Mouse (Mus musculus): ENCODE results near the gene Plcb1. TPM values are rescaled to one million over a fixed set of nuclear protein-coding genes. Genes with fewer than 3 reads are reported as not detected.

The Plcb1 gene
- polyA plus RNA-seq, 1 experiment from 2014 or later, result 7.5 TPM

GRCm38 (mm10) chr2:134896196-134896595, 110.3 kb downstream of the Plcb1 start:
- Histone ChIP-seq H3K4me3 (no peak overlapping the region), H3K9me3 (no peaks in the 10 kb centered on the region), H3K4me1 (no peaks in the 10 kb centered on the region), H3K27ac (no peak overlapping the region), H3K36me3 (no peaks in the 10 kb centered on the region), H3K27me3 (ENCODE audit: insufficient read depth, poor library complexity, severe bottlenecking) (no peaks in the 10 kb centered on the region)
- DNase-seq (ENCODE audit: low spot score), result no peak
- WGBS, result 82% methylated on average over 3 of the region's 3 CpGs

DNA sequence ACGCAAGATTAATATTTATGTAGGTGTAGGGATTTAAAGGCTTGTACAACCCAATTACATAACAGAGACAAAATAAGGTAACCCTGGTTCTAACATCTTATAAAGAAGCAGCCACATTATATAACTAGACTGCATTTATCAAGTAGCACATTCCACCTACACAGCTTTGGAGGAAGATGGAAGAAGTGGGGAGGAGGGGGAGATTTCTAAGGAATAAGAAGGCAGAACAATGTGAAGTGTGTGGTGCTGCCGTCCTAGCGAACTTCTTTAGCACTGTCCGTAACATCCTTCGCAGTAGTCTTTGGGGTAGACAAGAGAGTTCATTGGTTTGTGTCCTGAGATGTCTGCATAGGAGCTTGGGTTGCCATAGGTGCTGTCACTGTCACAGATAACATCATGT, 111.2 kb downstream of the Plcb1 start:
- no peak for DNase-seq (ENCODE audit: low spot score)
- WGBS, result 84% methylated on average over 5 of the region's 5 CpGs
- no peak overlapping the region for H3K27ac ChIP-seq
- no peaks in the 10 kb centered on the region for H3K36me3 ChIP-seq
- no peaks in the 10 kb centered on the region for H3K9me3 ChIP-seq
- no peaks in the 10 kb centered on the region for H3K4me1 ChIP-seq
- H3K4me3 ChIP-seq, result no peak overlapping the region
- no peaks in the 10 kb centered on the region for H3K27me3 ChIP-seq (ENCODE audit: insufficient read depth, poor library complexity, severe bottlenecking)

GRCm38 (mm10) chr2:134901521-134901920, 115.7 kb downstream of the Plcb1 start:
- no peaks in the 10 kb centered on the region for H3K27me3 ChIP-seq (ENCODE audit: insufficient read depth, poor library complexity, severe bottlenecking)
- H3K9me3 ChIP-seq, result no peaks in the 10 kb centered on the region
- WGBS, result 81% methylated on average over 2 of the region's 2 CpGs
- H3K36me3 ChIP-seq, result no peaks in the 10 kb centered on the region
- H3K27ac ChIP-seq, result no peak overlapping the region
- H3K4me1 ChIP-seq, result no peaks in the 10 kb centered on the region
- no peak for DNase-seq (ENCODE audit: low spot score)
- no peak overlapping the region for H3K4me3 ChIP-seq

DNA sequence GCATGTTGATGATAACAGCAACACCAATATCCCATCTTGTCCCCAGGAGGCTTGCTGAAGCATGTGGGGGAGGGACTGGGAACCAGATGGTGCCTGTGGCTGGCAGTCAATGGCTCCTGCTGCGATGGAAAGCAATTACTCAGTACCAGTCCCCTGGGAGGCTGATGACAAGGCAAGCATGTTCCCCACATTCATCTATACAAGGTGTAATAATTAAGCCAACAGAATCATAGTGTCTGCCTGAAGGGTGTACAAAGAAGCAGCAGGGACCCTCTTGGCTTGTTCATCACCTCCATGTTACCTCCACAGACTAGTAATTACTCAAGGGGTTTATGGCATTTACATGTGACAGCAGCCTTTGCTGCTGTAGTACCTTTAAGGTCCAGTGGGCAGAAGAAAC, 125.0 kb downstream of the Plcb1 start:
- no peak overlapping the region for H3K27ac ChIP-seq
- 0 out of 2 replicates have a peak, but pooled peaks cover 4% of the 10 kb centered on the region for H3K4me1 ChIP-seq
- no peak overlapping the region for H3K4me3 ChIP-seq
- H3K36me3 ChIP-seq, result no peaks in the 10 kb centered on the region
- WGBS, result 72% methylated on average over 1 of the region's 1 CpGs
- no peak for DNase-seq (ENCODE audit: low spot score)
- no peaks in the 10 kb centered on the region for H3K9me3 ChIP-seq
- H3K27me3 ChIP-seq (ENCODE audit: insufficient read depth, poor library complexity, severe bottlenecking), result no peaks in the 10 kb centered on the region

GRCm38 (mm10) chr2:134911360-134911759, 125.5 kb downstream of the Plcb1 start:
- H3K27me3 ChIP-seq (ENCODE audit: insufficient read depth, poor library complexity, severe bottlenecking), result no peaks in the 10 kb centered on the region
- no peak for DNase-seq (ENCODE audit: low spot score)

GRCm38 (mm10) chr2:134912616-134913015, 126.7 kb downstream of the Plcb1 start:
- 73% methylated on average over 2 of the region's 2 CpGs for WGBS
- no peaks in the 10 kb centered on the region for H3K9me3 ChIP-seq

More at GRCm38 (mm10) chr2:134911360-134911759, 125.5 kb downstream of the Plcb1 start:
- H3K4me1 ChIP-seq, result 0 out of 2 replicates have a peak, but pooled peaks cover 4% of the 10 kb centered on the region
- no peaks in the 10 kb centered on the region for H3K36me3 ChIP-seq
- 83% methylated on average over 6 of the region's 6 CpGs for WGBS
- H3K4me3 ChIP-seq, result no peak overlapping the region
- no peak overlapping the region for H3K27ac ChIP-seq
- H3K9me3 ChIP-seq, result no peaks in the 10 kb centered on the region

GRCm38 (mm10) chr2:134913542-134913941, 127.7 kb downstream of the Plcb1 start:
- WGBS, result 85% methylated on average over 3 of the region's 3 CpGs

More at GRCm38 (mm10) chr2:134912616-134913015, 126.7 kb downstream of the Plcb1 start:
- no peaks in the 10 kb centered on the region for H3K36me3 ChIP-seq
- H3K27me3 ChIP-seq (ENCODE audit: insufficient read depth, poor library complexity, severe bottlenecking), result no peaks in the 10 kb centered on the region
- no peak for DNase-seq (ENCODE audit: low spot score)
- no peak overlapping the region for H3K27ac ChIP-seq
- H3K4me1 ChIP-seq, result 0 out of 2 replicates have a peak, but pooled peaks cover 4% of the 10 kb centered on the region
- no peak overlapping the region for H3K4me3 ChIP-seq

DNA sequence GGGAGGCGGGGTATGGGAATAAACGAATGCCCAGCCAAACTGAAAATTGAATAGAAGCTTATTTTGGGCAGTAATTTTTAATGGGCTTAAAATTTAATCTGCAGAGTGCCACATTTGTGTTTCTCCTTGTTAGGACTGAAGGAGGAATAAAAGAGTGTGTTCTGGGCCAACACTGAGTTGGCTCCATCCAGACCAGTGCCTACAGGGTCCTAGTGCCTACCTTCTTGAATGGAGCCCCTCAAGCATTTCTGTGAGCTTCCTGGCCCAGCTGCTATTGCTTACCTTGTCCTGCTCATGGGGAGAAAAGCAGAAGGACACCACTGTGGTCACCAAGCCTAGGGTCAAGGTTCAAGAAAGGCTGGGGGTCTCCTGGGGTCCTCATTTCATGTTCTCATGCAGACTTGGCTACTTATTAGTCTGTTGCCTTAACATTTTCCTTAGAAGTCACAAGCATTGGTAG, 128.3 kb downstream of the Plcb1 start:
- H3K4me1 ChIP-seq, result 0 out of 2 replicates have a peak, but pooled peaks cover 4% of the 10 kb centered on the region
- no peak overlapping the region for H3K27ac ChIP-seq
- H3K4me3 ChIP-seq, result no peak overlapping the region
- H3K9me3 ChIP-seq, result no peaks in the 10 kb centered on the region
- DNase-seq (ENCODE audit: low spot score), result no peak
- no peaks in the 10 kb centered on the region for H3K36me3 ChIP-seq
- WGBS, result 94% methylated on average over 2 of the region's 2 CpGs
- H3K27me3 ChIP-seq (ENCODE audit: insufficient read depth, poor library complexity, severe bottlenecking), result no peaks in the 10 kb centered on the region

More at GRCm38 (mm10) chr2:134913542-134913941, 127.7 kb downstream of the Plcb1 start:
- Histone ChIP-seq H3K9me3 (no peaks in the 10 kb centered on the region), H3K27ac (no peak overlapping the region), H3K4me1 (0 out of 2 replicates have a peak, but pooled peaks cover 4% of the 10 kb centered on the region), H3K36me3 (no peaks in the 10 kb centered on the region), H3K27me3 (ENCODE audit: insufficient read depth, poor library complexity, severe bottlenecking) (no peaks in the 10 kb centered on the region), H3K4me3 (no peak overlapping the region)
- DNase-seq (ENCODE audit: low spot score), result no peak

GRCm38 (mm10) chr2:134915035-134915434, 129.2 kb downstream of the Plcb1 start:
- no peaks in the 10 kb centered on the region for H3K27me3 ChIP-seq (ENCODE audit: insufficient read depth, poor library complexity, severe bottlenecking)
- no peaks in the 10 kb centered on the region for H3K36me3 ChIP-seq
- H3K9me3 ChIP-seq, result no peaks in the 10 kb centered on the region
- 0 out of 2 replicates have a peak, but pooled peaks cover 4% of the 10 kb centered on the region for H3K4me1 ChIP-seq
- no peak overlapping the region for H3K27ac ChIP-seq
- WGBS, result 48% methylated on average over 3 of the region's 3 CpGs
- H3K4me3 ChIP-seq, result no peak overlapping the region
- no peak for DNase-seq (ENCODE audit: low spot score)

- Histone ChIP-seq H3K27me3 (ENCODE audit: insufficient read depth, poor library complexity, severe bottlenecking) (no peaks in the 10 kb centered on the region), H3K36me3 (no peaks in the 10 kb centered on the region), H3K4me3 (no peak overlapping the region), H3K9me3 (no peaks in the 10 kb centered on the region), H3K4me1 (no peaks in the 10 kb centered on the region), H3K27ac (no peak overlapping the region)
- no peak for DNase-seq (ENCODE audit: low spot score)
- WGBS, result 79% methylated on average over 9 of the region's 9 CpGs
Measured at GRCm38 (mm10) chr2:134920611-134921280, 134.9 kb downstream of the Plcb1 start.

- no peaks in the 10 kb centered on the region for H3K9me3 ChIP-seq
- H3K27me3 ChIP-seq (ENCODE audit: insufficient read depth, poor library complexity, severe bottlenecking), result no peaks in the 10 kb centered on the region
- 85% methylated on average over 10 of the region's 10 CpGs for WGBS
- H3K27ac ChIP-seq, result no peak overlapping the region
- H3K4me1 ChIP-seq, result no peaks in the 10 kb centered on the region
- no peak overlapping the region for H3K4me3 ChIP-seq
- no peaks in the 10 kb centered on the region for H3K36me3 ChIP-seq
- DNase-seq (ENCODE audit: low spot score), result no peak
Measured at GRCm38 (mm10) chr2:134922636-134923375, 136.9 kb downstream of the Plcb1 start.

DNA sequence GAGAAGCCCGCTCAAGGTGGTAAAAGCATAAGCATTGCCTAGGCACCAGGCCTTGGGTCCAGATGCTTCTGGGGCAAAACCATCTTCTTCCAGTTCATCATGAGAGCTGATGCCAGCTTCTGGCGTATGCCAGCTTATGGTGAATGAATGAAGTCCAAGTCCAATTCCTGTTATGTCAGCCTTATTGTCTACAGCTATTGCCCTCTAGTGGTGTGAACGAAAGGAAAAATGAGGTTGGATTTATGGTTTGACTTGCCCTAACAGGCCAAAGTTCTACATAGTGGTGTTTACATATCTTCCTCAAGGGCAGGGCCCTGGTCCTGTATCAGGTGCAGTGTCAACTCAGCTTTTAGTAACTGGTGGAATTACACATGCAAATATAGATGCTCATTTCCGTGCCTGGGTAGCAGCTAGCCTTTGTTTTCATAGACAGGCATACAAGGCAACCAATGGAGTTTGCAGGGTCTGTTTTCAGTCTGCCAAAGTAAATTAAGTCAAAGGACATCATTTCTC, 138.3 kb downstream of the Plcb1 start:
- Histone ChIP-seq H3K9me3 (no peaks in the 10 kb centered on the region), H3K4me1 (no peaks in the 10 kb centered on the region), H3K27ac (no peak overlapping the region), H3K4me3 (no peak overlapping the region), H3K36me3 (no peaks in the 10 kb centered on the region), H3K27me3 (ENCODE audit: insufficient read depth, poor library complexity, severe bottlenecking) (no peaks in the 10 kb centered on the region)
- 84% methylated on average over 4 of the region's 4 CpGs for WGBS
- DNase-seq (ENCODE audit: low spot score), result no peak

- no peaks in the 10 kb centered on the region for H3K9me3 ChIP-seq
- no peaks in the 10 kb centered on the region for H3K4me1 ChIP-seq
- H3K4me3 ChIP-seq, result no peak overlapping the region
- 79% methylated on average over 1 of the region's 1 CpGs for WGBS
- DNase-seq (ENCODE audit: low spot score), result no peak
- H3K36me3 ChIP-seq, result no peaks in the 10 kb centered on the region
- H3K27me3 ChIP-seq (ENCODE audit: insufficient read depth, poor library complexity, severe bottlenecking), result no peaks in the 10 kb centered on the region
- no peak overlapping the region for H3K27ac ChIP-seq
Measured at GRCm38 (mm10) chr2:134926266-134926665, 140.4 kb downstream of the Plcb1 start.
